Mouse (Mus musculus) cerebellum, adult 9-11 months (tissue): ENCODE results near the gene Rtbdn.
A peak's percentile ranks its signal among the peaks of the same experiment; 100 is the strongest.

Experiments used
- DNase-seq: peaks from one replicate; pipeline ENCODE4 v3.0.0; 2022

The Rtbdn gene

DNA sequence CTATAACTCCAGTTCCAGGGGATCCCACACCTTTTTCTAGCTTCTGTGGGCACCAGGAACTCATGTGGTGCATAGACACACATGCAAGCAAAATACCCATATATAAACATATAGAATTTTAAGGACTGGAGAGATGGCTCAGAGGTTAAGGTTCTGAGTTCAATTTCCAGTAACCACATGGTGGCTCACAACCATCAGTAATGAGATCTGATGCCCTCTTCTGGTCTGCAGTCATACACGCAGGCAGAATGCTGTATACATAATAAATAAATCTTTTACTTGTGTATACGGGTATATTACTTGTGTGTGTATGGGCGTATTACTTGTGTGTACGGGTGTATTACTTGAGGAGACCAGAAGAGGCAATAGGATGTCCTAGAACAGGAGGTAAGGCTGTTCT is 17.2 kb downstream of the Rtbdn start:
- no peak for DNase-seq

DNA sequence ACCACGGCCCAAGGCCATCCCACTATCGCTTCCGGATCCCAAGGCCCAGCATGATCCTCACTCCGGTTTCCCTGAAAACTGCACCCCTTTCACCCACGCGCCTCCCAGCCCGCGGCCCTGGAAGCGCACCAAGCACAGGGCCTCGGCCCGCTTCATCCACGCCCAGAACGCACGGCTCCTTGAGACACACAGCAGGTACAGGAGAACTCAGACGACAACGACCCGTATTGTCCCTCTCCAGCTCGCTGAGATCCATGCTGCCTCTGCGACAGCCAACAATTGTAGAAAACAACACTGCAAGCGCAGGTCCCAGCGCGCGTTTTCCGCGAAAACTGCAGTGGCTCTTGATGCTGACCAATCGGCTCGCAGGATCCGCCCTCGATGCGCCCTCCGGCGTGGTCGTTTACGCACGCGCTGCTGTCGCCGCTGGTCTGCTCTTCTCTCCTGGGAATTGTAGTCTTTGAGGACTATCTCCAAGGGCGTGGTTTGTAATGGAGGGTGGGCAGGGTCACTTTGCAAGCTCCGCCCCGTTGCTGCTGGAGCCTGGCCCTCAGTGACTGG is 19.0 kb downstream of the Rtbdn start:
- DNase-seq, result peak; percentile 96

DNA sequence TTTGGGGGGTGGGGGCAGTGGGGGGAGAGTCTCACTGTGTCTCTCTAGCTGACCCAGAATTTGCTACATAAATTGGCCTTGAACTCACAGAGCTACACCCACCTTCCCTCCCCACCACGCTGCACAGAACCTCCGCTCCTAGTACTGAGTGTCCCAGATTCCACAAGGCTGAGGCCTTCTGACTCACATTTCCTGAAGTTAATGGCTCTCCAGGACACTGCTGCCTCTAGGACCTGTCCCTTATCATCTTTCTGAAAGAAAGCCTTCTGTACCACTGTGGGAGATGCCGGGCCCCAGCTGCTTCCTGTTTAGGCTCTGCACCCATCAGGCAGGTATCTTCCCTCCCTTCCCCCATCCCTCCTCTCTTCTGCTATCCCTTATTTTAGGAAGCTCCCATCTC is 19.8 kb downstream of the Rtbdn start:
- DNase-seq, result peak; percentile 58

DNA sequence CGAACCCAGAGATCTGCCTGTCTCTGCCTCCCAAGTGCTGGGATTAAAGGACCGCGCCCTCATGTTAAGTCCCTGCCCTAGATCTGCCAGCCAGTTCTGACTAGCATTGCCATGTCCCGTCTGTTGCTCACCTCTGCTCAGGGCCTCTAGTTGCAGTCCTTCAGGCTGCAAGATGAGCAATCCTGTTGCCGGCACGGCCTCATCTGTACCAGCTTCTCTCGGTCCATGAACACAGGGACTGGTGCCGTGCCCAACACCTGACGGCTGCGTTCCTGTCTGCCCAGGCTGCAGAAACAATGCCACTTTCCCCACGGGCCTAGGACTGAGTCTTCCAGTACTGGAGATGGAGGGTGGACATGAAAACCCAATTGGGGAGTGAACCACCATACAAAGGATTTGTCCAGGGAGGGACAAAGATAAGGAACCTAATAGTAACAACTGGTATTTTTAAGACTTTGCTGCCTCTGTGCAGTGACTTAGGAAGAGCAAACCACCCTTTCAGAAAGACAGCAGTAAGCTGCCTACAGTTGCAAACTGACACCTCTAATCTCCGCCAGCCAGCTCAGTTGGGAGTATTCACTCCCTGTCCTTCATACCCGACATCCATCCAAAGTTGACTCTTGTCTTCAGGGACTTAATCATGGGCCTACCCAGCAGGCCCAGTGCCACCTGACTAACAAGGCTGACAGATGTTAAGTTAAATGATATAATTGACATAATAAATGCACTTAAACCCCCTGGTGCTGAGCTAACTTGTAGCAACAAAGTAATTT is 20.9 kb downstream of the Rtbdn start:
- DNase-seq, result peak; percentile 57

DNA sequence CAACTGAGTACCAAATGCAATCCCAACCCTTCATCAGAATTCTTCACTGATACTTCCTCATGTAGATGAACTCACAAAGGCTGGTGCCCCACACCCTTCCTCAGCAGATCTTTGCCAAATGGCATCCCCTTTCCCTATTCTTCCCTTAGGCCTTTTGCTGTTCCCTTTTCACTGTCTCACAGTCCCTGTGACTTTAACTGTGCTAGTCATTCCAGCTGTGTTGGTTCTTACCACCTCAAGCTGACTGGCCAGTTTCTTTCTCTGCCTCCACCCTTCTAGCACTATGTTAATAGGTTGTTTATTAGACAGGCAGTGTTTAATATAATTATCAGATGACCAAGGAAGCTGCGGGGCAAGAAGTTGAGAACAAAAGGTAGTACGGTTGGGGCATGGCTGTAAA is 21.9 kb downstream of the Rtbdn start:
- no peak for DNase-seq

DNA sequence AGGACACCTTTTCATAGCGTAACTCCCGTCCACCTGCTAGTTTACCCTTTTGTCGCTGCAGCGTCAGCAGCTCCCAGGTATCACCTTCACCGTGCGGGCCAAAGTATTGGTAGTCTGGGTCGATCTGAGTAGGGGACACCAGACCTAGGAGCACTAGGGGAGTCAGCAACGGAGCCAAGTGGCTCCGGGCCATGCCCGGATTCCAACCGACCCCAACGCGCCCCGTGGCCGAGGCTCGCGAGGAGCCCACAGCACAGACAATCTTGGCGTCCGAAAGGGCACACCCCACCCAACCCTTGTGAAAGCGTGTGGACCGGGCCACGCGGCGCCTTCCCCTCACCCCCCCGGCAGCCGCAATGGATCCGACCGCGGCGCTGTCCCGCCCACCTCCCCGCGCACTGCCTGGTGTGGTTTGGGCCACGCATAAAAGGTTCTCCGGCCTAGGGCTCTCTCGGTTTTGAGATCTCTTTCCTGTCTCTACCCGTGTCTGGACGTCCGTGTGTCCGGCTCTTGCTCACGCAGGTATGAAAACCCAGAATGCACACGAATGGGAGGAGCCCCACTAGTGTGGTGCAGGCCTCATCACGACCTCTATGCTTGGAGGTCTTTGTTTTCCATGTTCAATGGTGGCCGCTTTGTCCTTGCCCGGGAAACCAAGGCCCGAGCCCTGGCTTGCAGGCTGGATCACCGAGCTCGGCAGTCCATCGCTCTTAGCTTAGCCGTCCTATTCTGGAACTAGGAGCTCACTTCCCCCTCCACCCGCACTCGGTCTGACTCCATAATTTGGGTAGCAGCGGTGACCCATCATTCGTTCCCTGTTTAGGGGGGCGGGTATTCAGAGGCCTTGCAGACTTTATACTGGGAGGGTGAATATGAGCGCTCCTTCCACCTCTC is 22.7 kb downstream of the Rtbdn start, which contains the start of the genes Gm49661, Prdx2 and Rnaseh2a:
Gene Gm49661, minus strand, starts transcription at position 193 of the 894 bp plus-strand sequence.
Gene Prdx2, plus strand, starts transcription at position 347 of the 894 bp plus-strand sequence.
Gene Rnaseh2a, minus strand, starts transcription at position 527 of the 894 bp plus-strand sequence.
- peak; percentile 81 for DNase-seq

DNA sequence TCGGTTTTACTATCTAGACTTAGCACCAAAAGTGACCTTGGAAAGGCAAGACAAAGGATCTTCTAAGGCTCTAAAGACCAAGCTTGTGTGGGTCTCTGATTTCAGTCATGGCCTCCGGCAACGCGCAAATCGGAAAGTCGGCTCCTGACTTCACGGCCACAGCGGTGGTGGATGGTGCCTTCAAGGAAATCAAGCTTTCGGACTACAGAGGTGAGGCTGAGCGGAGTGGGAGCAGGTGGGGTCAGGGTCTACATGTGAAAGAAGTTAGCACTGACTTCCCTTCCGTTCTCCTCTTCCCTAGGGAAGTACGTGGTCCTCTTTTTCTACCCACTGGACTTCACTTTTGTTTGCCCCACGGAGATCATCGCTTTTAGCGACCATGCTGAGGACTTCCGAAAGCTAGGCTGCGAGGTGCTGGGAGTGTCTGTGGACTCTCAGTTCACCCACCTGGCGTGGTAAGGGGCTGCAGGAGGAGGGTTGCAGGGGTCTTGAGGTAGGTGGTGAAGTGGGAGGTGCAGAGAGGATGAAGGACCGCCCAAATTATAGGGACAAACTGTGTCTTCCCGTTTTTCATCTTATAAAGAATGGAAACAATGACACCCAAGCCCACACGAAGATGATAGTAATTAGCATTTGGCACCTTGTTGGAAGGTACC is 23.5 kb downstream of the Rtbdn start:
- peak; percentile 54 for DNase-seq

DNA sequence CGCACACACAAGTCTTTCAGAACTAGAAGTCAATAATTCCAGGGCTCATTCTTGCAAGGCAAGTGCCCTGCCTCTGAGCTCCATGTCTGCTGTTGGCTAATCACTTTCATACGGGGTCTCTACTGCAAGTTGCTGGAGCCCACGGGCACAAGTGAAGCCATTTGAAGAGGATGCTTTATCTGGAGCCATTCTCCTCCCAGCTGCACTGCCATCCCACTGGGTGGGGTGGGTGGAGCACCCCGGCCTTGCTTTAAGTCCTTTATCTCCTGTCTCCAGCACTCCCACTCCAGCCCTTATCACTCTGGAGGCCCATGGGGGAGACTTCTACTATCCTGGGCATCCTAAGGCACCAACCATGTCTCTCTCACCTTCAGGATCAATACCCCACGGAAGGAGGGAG is 24.1 kb downstream of the Rtbdn start:
- no peak for DNase-seq

DNA sequence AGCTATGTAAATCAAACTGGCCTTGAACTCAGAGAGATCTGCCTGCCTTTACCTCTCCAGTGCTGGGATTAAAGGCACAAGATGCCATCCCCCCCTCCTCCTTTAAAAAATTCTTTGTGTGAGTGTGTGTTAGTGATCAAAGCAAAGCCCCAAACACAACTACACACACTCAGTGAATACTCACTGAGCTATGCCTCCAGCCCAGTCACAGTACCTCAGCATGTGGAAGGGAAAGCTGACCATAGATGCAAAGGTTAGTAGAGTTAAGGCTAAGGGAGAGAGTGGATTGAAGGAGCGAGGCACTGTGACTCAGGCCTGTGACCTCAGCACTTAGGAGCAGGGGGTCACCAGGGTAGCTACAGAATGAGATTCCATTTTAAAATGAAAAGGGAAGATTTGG is 26.3 kb downstream of the Rtbdn start:
- DNase-seq, result no peak

DNA sequence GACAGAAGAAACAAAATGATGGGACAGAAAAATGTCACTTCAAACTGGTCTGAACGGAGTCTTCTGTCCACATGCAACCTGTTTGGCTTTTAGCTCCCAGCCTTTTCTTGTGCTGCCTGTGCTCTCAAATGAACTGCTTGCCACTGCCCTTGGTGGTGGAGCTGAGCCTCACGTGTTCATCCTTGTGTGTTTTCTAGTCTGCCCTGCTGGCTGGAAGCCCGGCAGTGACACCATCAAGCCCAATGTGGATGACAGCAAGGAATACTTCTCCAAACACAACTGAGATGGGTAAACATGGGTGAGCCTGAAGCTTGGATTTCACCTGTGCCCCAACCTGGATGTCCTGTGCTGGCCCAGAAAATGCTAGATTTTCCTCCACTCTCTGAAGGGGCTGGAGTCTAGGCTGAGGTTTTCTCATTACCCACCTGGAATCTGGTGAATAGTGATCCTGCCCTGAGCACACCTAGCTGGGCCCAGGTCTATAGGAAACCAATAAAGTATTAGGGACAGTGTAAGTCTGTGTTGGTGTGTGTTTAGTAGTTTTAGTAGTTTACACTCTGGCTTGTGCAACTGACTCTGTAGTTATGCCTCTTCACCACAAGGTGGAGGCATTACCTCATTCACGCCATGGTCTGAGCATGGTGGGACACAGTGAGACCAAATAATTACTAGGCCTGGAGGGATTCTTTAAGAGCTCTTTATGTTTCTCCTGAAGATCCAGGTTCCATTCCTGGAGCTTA is 27.2 kb downstream of the Rtbdn start:
- DNase-seq, result peak; percentile 61

DNA sequence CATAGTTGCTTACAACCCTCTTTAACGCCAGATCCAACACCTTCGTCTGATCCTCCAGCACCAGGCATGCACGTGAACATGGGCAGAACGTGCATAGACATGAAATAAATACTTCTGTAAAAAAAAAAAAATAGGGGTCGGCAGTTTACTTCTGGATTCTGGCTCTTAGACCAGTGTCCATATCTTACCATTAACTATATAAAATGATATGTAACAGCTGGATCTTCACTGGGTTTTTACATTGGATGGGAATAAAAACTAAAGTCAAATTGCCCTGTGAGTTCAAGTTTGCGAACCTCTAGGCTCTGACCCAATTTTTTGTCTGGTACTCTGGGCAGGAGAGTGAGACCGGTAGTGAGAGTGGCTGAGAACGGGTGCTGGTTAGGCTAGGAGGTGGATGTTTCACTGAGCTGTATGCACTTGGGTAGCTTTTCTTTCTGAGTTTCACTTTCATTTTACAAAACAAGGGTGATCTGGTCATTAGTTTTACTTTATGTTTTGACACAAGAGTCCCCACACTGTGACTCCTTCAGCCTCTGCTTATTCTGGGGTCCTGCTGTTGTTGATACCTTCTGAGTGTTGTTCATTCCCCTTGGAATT is 27.9 kb downstream of the Rtbdn start:
- DNase-seq, result no peak

DNA sequence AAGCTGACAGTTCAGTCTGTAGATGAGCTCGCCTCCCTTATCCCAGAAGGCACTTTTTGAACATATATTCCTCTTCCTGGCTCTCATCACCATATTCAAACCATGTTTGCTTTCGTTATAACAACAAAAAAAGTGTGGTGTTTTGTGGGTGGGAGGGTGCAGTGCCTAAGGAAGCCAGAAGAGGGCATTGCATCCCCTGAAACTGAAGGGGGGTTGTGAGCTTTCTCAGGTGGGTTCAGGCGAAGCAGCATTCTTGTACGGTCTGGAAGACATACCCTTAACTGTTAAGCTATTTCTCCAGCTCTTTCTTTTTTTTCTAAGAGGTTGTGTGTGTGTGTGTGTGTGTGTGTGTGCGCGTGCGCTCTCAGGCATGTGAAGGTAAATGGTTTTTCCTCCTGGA is 28.6 kb downstream of the Rtbdn start:
- peak; percentile 68 for DNase-seq

DNA sequence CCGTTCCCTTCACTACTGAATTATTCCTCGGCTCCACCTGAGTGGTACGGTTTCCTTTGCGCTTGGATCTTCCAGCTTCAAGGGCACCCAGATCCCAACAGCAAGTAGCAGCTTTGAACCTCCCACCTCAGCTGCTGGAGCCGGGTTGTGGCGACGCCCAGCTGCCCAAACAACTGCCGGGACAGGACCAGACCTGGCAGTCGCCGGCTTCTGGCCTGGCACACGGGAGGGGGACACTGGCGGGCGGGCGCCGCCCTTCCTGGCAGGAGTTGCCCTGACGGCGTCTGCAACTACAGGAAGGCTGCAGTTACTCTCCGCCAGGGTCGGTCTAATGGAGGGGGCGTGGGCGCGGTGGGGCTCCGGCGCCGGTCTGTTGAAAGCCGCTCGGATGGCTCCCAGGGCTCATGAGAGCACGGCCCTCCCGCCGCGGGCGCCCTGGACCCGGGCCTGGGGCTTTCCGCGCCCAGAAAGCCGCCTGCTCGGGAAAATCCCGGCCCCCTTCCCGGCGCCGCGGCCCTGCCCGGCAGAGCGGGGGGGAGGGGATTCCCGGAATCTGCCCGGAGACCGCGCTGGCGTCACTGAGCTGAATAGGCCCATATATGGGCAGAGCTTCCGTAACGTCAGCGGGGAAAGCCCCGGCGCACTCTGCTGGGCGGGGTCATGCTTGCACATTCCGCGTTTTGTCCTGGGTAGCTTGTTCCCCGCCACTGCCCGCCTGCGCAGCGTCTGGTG is 29.4 kb downstream of the Rtbdn start:
- peak; percentile 94 for DNase-seq

DNA sequence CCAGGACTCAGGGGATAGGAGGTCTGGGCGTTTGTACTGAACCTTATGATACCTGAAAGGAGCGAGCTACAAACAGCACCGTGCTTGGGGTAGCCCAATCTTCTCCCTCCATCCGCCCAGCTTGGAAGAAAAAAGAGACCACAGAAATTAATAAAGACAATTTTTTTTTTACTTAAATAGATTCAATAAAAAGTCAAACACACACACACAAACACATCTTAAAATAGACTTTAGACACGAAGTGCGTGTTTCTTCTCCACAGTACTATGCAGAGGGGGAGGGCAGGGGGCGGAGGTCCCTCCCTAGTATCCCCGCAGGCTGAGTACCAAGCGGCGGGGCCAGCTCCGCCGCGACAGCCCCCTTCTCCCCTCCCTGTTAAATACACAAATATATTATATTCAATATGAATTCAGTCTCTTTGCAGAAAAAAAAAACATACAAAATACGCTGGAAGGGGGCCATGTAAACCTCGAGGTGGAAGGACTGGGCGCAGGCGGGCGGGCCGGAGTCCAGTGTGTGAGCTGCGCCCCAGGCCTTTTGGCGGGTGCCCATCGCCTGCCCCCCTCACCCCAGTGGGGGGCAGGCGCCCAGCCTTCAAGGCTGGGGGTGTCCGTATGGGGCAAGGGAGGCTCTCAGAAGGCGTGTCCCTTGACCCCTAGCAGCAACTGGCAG is 30.1 kb downstream of the Rtbdn start:
- no peak for DNase-seq

DNA sequence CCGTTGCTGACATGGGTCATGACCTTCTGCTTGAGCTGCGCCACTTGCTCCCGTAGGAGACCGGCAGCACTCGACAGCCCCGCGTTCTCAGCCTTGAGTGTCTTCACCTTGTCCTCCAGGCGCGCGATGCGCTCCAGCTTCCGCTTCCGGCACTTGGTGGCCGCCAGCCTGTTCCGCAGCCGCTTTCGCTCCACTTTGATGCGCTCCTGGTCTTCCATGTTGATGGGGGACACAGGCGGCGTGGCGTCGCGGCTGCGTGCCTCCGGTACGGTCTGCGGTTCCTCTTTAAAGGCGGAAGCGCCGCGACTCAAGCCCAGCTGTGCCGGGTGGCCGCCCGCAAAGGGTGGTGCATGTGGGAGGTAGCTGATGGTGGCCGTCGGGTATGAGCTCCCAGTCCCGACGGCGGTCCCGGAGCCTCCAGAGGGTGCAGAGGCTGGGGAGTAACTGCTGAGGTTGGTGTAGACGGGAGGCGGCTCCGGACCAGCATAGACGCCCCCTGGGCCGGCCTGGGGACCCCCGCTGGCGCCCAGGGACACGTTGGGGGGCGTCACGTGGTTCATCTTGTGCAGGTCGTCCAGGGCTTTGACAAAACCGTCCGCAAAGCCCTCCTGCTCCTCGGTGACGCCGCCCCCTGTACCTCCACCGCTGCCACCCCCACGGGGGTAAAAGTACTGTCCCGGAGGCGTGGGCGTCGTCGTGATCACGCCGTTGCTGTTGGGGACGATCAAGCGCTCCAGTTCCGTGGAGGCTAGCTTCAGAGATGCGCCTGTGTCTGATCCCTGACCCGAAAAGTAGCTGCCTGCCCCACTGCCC is 30.9 kb downstream of the Rtbdn start:
- DNase-seq, result peak; percentile 80

DNA sequence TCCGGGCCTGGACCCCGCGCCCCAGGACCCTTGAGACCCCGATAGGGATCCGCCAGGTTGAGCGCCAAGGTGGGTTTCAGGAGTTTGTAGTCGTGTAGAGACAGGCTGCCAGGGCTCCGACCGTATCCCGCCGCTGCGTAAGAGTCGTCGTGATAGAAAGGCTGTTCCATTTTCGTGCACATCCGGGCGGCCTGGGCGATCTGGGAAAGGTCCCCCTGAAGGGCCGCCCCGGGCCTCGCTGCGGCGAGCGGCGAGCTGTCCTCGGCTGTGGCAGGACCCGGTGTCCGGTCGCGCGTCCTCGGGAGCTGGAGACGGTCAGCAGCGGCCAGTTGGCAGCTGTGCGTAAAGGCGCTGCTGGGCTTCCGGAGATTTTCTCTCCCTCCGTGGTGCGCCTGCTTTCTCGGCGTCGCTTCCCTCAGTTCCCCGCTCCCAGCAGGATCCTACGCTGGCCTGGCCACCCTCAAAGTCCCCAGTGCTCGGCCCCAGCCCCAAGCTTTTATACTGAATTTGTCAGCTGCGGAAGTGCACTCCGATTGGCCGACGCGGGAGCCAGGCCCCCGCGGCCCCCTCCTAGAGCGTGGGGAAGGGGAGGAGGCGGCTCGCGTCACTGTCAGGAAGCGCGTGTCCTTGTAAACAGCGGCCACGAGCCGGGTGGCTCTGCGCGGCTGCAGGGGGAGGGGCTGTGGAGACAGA is 31.6 kb downstream of the Rtbdn start, which contains the start of gene Junb:
Gene Junb, minus strand, starts transcription at position 471 of the 693 bp plus-strand sequence.
- peak; percentile 94 for DNase-seq

DNA sequence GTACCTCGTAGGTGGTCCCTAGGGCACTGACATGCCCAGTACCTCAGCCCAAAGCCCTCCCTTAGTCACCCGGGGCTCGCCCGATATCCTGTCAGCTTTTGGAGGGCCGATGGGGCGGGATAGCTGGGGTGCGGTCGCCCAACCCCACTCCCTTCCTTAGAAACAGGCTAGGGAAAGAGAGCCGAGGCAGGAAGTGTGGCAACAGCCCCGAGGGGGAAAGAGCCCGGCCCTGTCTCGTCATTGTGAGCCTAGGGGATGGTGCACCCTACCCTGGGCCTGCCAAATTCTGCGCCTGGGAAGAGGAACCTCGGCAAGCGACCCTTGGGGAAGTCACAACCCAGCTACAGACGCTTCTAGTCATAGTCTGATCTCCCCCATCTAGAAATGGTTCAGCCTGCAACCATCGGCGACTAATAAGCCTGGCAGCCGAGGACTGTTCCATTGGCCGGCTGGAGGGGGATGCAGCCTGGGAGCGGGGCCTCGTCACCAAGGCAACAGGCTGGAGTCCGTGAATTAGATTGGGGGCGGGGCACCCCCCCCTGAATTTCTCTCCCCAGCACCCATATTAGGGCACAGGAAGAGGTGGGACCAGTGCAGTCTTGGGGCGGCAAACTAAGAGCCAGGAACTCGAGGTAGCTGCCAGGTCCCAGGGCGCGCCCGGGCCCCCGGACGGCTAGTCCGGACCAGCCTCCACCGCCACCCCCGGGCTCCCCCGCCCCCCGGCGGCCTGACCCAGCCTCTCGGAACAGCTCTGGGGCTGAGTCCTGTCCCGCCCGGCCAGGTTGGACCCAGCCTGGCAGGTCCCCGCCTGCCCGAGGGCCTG is 33.0 kb downstream of the Rtbdn start:
- peak; percentile 91 for DNase-seq
